Mouse (Mus musculus) kidney, adult 2 months (tissue): ENCODE measurements around the gene Wdr66.
"Not testable (repeated sequence)": the region's sequence is repeated elsewhere in the genome, so short reads cannot be mapped to it uniquely, and the experiment has no call there.

ENCODE experiments used
- CTCF ChIP-seq: fragments of 200-500 bp; conservative IDR thresholded peaks from 2 replicates; pipeline ENCODE4 v1.5.1; 2011; ENCODE audit warnings: low read depth, mild to moderate bottlenecking, control low read depth, low read length, moderate library complexity, mixed read lengths; ENCODE audit not compliant: insufficient read depth, insufficient read length
- POLR2A ChIP-seq: fragments of 200-500 bp; IDR thresholded peaks from one replicate; pipeline ENCODE4 v1.6.1; 2011; ENCODE audit warnings: low read depth, low read length, control low read depth

GRCm38 (mm10) chr5:123202771-123203170 lies 49.1 kb upstream of the Wdr66 start:
- TF ChIP-seq CTCF, POLR2A: not testable (repeated sequence)
